Mouse (Mus musculus) neural tube, embryonic 11.5 days (tissue): ENCODE results near the gene Rnf19b. TPM values are rescaled to one million over a fixed set of nuclear protein-coding genes. Genes with fewer than 3 reads are reported as not detected.

Source experiments
- ATAC-seq: fragments of 200-750 bp; cut with Nextera tagmentation; 2 replicates; pipeline ENCODE4 v1.8.0; 2017; ENCODE audit warnings: moderate number of reproducible peaks, mild to moderate bottlenecking, moderate TSS enrichment, moderate library complexity; ENCODE audit not compliant: insufficient read depth, low FRiP score, low TSS enrichment
- DNase-seq: peaks from one replicate; pipeline ENCODE4 v3.0.0-alpha.2; 2015; ENCODE audit warnings: low spot score
- H3K27ac ChIP-seq: fragments of 300-500 bp; sonication (generic); 2 replicates; pipeline ENCODE4 v1.5.1; 2014; ENCODE audit warnings: low read depth, mild to moderate bottlenecking, low read length
- H3K27me3 ChIP-seq: fragments of 300-500 bp; sonication (generic); 2 replicates; pipeline ENCODE4 v1.6.1; 2014; ENCODE audit warnings: mild to moderate bottlenecking, low read length, mixed read lengths; ENCODE audit not compliant: control insufficient read depth, insufficient read depth
- H3K36me3 ChIP-seq: fragments of 300-500 bp; sonication (generic); 2 replicates; pipeline ENCODE4 v1.6.1; 2014; ENCODE audit warnings: mild to moderate bottlenecking, low read length, moderate library complexity, mixed read lengths; ENCODE audit not compliant: control insufficient read depth, insufficient read depth
- H3K4me1 ChIP-seq: fragments of 300-500 bp; sonication (generic); 2 replicates; pipeline ENCODE4 v1.6.1; 2014; ENCODE audit warnings: low read length, mixed read lengths; ENCODE audit not compliant: control insufficient read depth, insufficient read depth
- H3K4me2 ChIP-seq: fragments of 300-500 bp; sonication (generic); 2 replicates; pipeline ENCODE4 v1.6.1; 2014; ENCODE audit warnings: low read depth, mild to moderate bottlenecking, moderate library complexity
- H3K4me3 ChIP-seq: fragments of 300-500 bp; sonication (generic); 2 replicates; pipeline ENCODE4 v1.5.1; 2014; ENCODE audit warnings: low read depth, low read length
- H3K9ac ChIP-seq: fragments of 300-500 bp; sonication (generic); 2 replicates; pipeline ENCODE4 v1.6.1; 2014; ENCODE audit warnings: mild to moderate bottlenecking, low read length
- H3K9me3 ChIP-seq: fragments of 300-500 bp; sonication (generic); 2 replicates; pipeline ENCODE4 v1.6.1; 2016; ENCODE audit warnings: low read length; ENCODE audit not compliant: control insufficient read depth
- WGBS: fragments of 180-500 bp; shearing (Covaris S2); extraction: QIAGEN DNeasy Blood & Tissue Kit; methylation state at CpG from one replicate; pipeline ENCODE4 v1.1.7; 2014; 5-methylcytosine and 5-hydroxymethylcytosine counted together
- polyA plus RNA-seq: library from polyadenylated mRNA; unstranded; fragments of >200 nt; fragmentation: Nextera tagmentation; extraction: Ambion mirVana; gene quantifications from 2 replicates; pipeline ENCODE4 v1.2.1, GENCODE M21; 2014

Gene Rnf19b
- polyA plus RNA-seq, 1 experiment from 2014 or later: 11.8 TPM

DNA sequence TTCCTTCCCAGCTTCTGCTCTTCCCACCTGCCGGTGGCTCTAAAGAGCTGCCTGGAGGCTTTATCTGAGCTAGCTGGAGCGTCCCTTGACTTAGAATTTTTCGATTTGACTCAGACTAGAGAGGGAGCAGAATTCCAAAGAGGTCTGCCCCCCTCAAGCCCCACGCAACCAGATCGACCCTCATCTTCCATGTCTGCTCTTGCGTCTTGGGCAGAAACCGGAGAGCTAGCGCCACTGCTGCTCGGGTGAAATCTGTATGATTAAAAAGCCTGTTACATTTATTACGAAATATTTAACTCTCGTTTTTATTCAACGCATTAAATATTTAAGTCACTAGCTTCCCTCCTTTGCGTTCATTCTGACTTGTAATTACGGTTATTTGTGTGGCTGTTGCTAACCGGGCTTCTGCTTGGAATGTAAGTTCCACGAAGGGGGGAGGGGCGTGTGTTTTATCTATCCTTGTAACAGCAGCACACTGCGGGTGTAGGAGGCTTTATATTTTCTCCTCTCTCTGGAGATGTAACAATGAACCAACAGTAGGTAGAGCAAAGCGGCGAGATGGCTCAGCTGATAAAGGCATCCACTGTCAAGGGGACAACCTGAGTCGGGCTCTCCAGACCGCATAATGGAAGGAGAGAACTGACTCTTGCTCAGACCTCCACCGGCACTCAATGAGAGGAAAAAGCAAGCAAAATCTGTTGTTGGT is 8.6 kb upstream of the Rnf19b start:
- H3K4me2 ChIP-seq: peak overlapping the region; percentile 81
- H3K9ac ChIP-seq: peak overlapping the region; percentile 37
- no peaks in the 10 kb centered on the region for H3K36me3 ChIP-seq
- H3K4me3 ChIP-seq: peak overlapping the region; percentile 29
- DNase-seq (peak; percentile 29), ATAC-seq (peak; percentile 48; the same call in 1 of the 2 replicates)
- peak overlapping the region; percentile 58 for H3K27ac ChIP-seq
- 7% methylated on average over 23 of the region's 23 CpGs for WGBS
- H3K4me1 ChIP-seq: no peaks in the 10 kb centered on the region
- peaks cover 11% of the 10 kb centered on the region for H3K27me3 ChIP-seq
- no peaks in the 10 kb centered on the region for H3K9me3 ChIP-seq

DNA sequence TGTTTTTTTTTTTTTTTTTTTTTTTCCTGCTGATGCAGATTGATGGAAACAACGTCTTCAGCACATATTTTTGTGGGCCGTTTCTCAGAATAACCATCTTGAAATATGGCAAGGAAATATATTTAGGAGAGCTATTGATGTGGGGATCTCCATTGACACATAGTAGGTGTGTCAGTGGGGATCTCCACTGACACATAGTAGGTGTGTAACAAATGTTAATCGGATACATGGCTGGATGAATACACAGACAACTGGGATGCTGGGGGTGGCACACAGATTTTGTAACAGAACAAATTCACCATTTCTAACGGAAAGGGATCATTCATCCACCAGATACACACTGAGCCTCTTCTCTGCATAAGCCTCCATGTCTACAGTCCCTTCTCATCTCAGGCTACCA is 7.7 kb upstream of the Rnf19b start:
- no peak overlapping the region for H3K4me2 ChIP-seq
- no peak for ATAC-seq
- DNase-seq: no peak
- H3K9ac ChIP-seq: no peak overlapping the region
- peaks cover 11% of the 10 kb centered on the region for H3K27me3 ChIP-seq
- H3K9me3 ChIP-seq: no peaks in the 10 kb centered on the region
- H3K4me3 ChIP-seq: no peak overlapping the region
- H3K36me3 ChIP-seq: no peaks in the 10 kb centered on the region
- 82% methylated on average over 4 of the region's 4 CpGs for WGBS
- H3K27ac ChIP-seq: no peak overlapping the region
- no peaks in the 10 kb centered on the region for H3K4me1 ChIP-seq

DNA sequence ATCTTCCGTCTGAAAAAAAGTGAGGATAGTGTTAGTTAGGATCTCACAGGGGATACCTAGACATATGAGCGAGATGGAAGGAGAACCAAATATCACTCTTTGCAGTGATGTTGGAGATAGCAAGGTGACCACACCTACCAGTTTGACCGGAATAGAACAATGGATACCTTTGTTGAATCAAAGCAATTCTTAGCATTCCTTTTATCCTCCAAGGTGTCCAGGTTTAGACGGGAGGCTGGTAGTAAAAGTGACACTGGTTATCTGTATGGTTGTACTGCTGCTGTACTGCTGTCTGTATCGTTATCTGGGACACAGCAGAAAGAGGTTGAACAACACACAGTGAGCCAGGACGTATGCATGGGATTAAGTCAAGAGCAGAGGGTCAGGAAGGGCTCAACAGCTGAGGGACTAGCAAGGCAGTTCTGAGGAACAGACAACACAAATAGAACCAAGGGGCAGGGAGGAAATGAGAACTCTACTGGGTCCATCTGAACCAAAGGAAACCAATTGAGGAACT is 7.1 kb upstream of the Rnf19b start:
- ATAC-seq: no peak
- H3K27me3 ChIP-seq: peaks cover 11% of the 10 kb centered on the region
- no peak overlapping the region for H3K4me2 ChIP-seq
- H3K4me1 ChIP-seq: no peaks in the 10 kb centered on the region
- H3K9ac ChIP-seq: no peak overlapping the region
- no peaks in the 10 kb centered on the region for H3K36me3 ChIP-seq
- H3K9me3 ChIP-seq: no peaks in the 10 kb centered on the region
- WGBS: 77% methylated on average over 6 of the region's 6 CpGs
- no peak for DNase-seq
- no peak overlapping the region for H3K27ac ChIP-seq
- no peak overlapping the region for H3K4me3 ChIP-seq

- Histone ChIP-seq H3K4me1 (no peaks in the 10 kb centered on the region), H3K9ac (no peak overlapping the region), H3K9me3 (no peaks in the 10 kb centered on the region), H3K4me2 (no peak overlapping the region), H3K27ac (no peak overlapping the region), H3K36me3 (no peaks in the 10 kb centered on the region), H3K27me3 (peaks cover 9% of the 10 kb centered on the region), H3K4me3 (no peak overlapping the region)
- no peak for ATAC-seq
- no peak for DNase-seq
- WGBS: 35% methylated on average over 11 of the region's 11 CpGs
These were observed 6.4 kb upstream of the Rnf19b start for GRCm38 (mm10) chr4:129051461-129052183.

GRCm38 (mm10) chr4:129054757-129055156 is 3.3 kb upstream of the Rnf19b start:
- H3K4me2 ChIP-seq: no peak overlapping the region
- H3K9me3 ChIP-seq: no peaks in the 10 kb centered on the region
- no peaks in the 10 kb centered on the region for H3K36me3 ChIP-seq
- peaks cover 6% of the 10 kb centered on the region; the same call in 1 of the 2 replicates for H3K4me1 ChIP-seq
- H3K27me3 ChIP-seq: peaks cover 2% of the 10 kb centered on the region; the same call in 1 of the 2 replicates
- ATAC-seq: no peak
- no peak overlapping the region for H3K27ac ChIP-seq
- H3K9ac ChIP-seq: no peak overlapping the region
- H3K4me3 ChIP-seq: no peak overlapping the region
- DNase-seq: no peak
- WGBS: 94% methylated on average over 12 of the region's 12 CpGs

DNA sequence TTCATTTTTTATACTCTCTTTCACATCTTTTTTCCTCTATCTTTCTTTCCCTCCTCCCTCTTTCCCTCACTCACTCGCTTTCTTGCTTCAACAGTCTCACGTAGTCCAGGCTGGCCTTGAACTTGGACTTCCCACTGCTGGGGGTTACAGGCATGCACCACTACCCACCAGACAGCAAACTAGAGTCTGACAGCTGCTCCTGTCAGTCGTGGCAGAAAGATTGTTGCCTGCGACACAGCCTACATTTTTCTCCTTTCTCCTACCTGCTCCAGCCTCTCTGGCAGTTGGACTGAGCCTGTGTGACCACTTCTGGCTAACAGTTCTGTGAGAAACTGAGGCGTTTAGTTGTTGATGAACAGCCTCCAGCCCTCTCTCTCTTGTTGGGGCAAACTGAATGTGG is 2.5 kb upstream of the Rnf19b start:
- no peak overlapping the region for H3K4me2 ChIP-seq
- no peak overlapping the region for H3K4me3 ChIP-seq
- ATAC-seq: no peak
- peaks cover 9% of the 10 kb centered on the region; the same call in 1 of the 2 replicates for H3K4me1 ChIP-seq
- no peak for DNase-seq
- H3K36me3 ChIP-seq: no peaks in the 10 kb centered on the region
- H3K27me3 ChIP-seq: no peaks in the 10 kb centered on the region
- no peak overlapping the region for H3K9ac ChIP-seq
- WGBS: 88% methylated on average over 5 of the region's 5 CpGs
- no peak overlapping the region for H3K27ac ChIP-seq
- H3K9me3 ChIP-seq: no peaks in the 10 kb centered on the region

DNA sequence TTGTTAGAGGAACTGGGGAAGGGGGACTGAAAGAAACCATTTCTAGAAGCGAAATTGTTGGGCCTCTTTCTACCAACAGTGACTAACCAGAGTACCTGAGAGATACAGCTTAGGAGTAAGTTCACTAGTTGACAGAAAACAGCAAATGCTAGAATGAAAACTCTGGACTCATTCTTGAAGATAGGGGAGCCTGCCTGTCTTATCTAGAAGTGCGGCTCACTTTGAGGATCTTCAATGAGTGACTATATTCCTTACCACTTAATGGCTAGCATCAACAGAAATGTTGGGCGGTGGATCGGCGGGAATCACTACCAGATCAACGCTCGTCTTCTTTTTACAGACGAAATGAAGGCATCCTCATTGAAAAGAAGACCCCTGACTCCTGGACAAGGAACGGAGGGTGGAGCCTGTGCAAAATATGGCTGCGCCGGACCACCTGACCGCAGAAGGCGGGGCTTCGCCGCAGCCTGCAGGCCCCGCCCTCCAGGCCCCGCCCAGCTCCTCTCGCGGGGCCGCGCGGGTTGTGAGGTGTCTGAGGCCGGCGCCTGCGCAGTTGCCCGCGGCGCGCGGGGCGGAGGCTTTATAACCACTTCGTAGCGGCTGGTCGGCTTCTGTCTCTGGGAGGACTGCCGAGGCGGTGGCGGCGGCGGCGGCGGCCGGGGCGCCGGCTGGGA is 401 bp upstream of the Rnf19b start:
- Histone ChIP-seq H3K4me3 (peak overlapping the region; percentile 59), H3K27me3 (no peaks in the 10 kb centered on the region), H3K4me2 (peak overlapping the region; percentile 86), H3K9ac (peak overlapping the region; percentile 91), H3K4me1 (peaks cover 9% of the 10 kb centered on the region; the same call in 1 of the 2 replicates), H3K27ac (peak overlapping the region; percentile 81), H3K9me3 (no peaks in the 10 kb centered on the region), H3K36me3 (no peaks in the 10 kb centered on the region)
- peak; percentile 94 for ATAC-seq
- WGBS: 4% methylated on average over 36 of the region's 44 CpGs
- peak; percentile 99 for DNase-seq

GRCm38 (mm10) chr4:129059125-129059551 is 1.1 kb downstream of the Rnf19b start:
- Histone ChIP-seq H3K4me3 (peak overlapping the region; percentile 59), H3K27me3 (no peaks in the 10 kb centered on the region), H3K9me3 (no peaks in the 10 kb centered on the region), H3K36me3 (no peaks in the 10 kb centered on the region), H3K9ac (peak overlapping the region; percentile 91), H3K4me2 (peak overlapping the region; percentile 86), H3K27ac (no peak overlapping the region), H3K4me1 (peaks cover 9% of the 10 kb centered on the region; the same call in 1 of the 2 replicates)
- DNase-seq (peak; percentile 41), ATAC-seq (no peak)
- 2% methylated on average over 13 of the region's 13 CpGs for WGBS
